Mouse (Mus musculus): ENCODE results near the gene 1700021F05Rik. TPM values are rescaled to one million over a fixed set of nuclear protein-coding genes. Genes with fewer than 3 reads are reported as not detected.
A peak's percentile ranks its signal among the peaks of the same experiment; 100 is the strongest.

The 1700021F05Rik gene
- polyA plus RNA-seq (2015; fragmentation: Nextera tagmentation; extraction: Ambion mirVana): 48.1 and 52.1 TPM in 2 replicates

DNA sequence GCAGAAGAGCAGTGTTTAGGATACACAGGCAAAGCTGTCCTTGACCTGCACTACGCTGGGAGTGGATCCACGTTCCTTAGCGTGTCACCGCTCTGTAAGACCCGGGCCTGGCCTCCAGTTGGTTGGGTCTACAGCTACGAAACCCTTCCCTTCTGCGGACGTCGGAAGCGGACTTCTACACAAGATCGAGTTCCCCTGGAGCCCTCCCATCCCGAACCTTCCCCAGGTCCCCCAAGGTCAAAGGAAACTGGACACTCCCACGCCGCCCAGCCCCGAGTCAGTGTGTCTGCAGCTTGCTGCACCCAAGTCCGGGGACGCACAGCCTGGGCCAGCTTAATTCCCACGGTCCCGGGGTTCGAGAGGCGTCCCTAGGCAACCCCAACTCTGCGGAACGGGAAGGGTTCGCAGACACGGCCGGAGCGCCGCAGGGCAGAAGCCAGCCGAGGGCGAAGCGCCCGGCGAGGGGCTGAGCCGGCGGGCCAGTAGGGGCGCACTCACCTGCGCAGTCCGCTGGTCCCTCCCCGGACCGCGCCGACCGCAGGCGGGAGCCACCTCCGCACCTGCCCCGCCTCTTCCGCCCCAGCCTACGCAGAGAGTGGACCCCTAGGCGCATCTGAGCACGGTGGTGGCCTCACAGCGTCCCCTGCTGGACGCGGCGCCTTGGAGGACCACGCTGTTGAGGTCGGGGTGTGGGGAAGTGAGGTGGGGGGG lies at the start of gene 1700021F05Rik:
Gene 1700021F05Rik (minus strand): TSS at position 553 of the 711 bp plus-strand sequence.
- Histone ChIP-seq H3K9me3 (no peaks in the 10 kb centered on the region), H3K36me3 (0 out of 2 replicates have a peak, but pooled peaks cover 4% of the 10 kb centered on the region), H3K27me3 (no peaks in the 10 kb centered on the region), H3K9ac (peak within 1 kb of the TSS; percentile 98), H3K27ac (peak within 1 kb of the TSS; percentile 81), H3K4me1 (peaks cover 16% of the 10 kb centered on the region), H3K4me2 (peak within 1 kb of the TSS; percentile 60), H3K4me3 (peak within 1 kb of the TSS; percentile 98)
- ATAC-seq (ENCODE audit: borderline replicate concordance, extremely low read depth, low FRiP score, low TSS enrichment): peak; percentile 100
- under 1% methylated on average over 49 of the region's 56 CpGs for WGBS

DNA sequence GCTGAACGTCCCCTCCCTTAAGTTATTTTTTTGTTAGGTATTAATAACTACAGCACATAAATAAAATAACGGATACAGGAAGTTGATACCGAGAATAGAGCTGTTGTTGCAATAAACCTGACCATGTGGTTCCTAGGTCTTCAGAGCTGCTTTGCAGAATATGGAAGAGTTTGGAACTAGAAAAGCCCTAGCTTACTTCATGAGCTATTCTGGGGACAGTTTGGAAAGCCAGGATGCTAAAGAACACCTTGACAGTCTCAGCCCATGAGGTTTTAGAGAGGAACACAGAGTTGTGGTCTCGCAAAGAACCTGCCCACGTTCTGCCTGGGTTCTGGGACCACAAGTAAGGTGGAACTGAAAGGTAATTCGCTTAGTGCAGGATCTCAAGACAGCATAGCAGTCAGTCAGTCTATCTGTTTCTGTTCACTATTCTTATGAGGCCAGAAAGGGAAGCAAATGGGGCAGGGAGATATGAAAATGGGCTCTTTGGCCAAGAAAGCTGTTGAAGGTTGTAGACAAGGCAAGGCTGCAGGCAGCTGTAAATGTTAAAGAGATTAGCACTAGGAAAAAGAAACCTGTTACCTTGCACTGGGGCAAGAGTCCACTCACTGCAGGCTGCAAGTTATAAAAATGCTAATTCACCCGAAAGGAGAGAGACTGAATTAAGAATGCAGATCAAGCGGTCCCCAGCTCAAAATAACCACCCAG lies 47.8 kb upstream of the 1700021F05Rik start:
- no peaks in the 10 kb centered on the region for H3K9me3 ChIP-seq
- H3K4me2 ChIP-seq: no peak overlapping the region
- H3K36me3 ChIP-seq: peaks cover 7% of the 10 kb centered on the region
- no peak overlapping the region for H3K27ac ChIP-seq
- H3K9ac ChIP-seq: no peak overlapping the region
- WGBS: 56% methylated on average over 8 of the region's 8 CpGs
- no peak overlapping the region for H3K4me3 ChIP-seq
- H3K4me1 ChIP-seq: no peaks in the 10 kb centered on the region
- no peaks in the 10 kb centered on the region for H3K27me3 ChIP-seq
- ATAC-seq (ENCODE audit: borderline replicate concordance, extremely low read depth, low FRiP score, low TSS enrichment): no peak

DNA sequence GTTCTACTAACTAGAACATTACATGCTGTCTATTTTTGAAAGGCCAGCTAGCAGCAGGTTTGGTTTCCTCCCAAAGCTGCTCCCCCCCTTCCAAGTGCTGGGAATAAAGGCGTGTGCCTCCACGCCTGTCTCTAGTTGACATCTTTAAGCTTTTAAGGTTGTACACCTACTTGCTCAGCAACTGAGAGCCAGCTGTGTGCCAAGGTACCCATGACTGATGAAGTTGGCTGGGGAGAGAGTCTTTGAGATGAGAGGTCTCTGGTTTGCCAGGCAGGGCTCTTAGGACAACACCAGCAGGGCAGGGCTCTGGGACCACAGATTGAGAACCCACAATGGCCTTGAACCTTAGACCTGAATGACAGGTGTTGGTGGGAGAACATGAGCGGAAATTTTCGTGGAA lies 43.7 kb upstream of the 1700021F05Rik start:
- no peak for ATAC-seq (ENCODE audit: borderline replicate concordance, extremely low read depth, low FRiP score, low TSS enrichment)
- no peak overlapping the region for H3K4me3 ChIP-seq
- H3K4me1 ChIP-seq: peaks cover 17% of the 10 kb centered on the region
- 84% methylated on average over 4 of the region's 4 CpGs for WGBS
- peaks cover 16% of the 10 kb centered on the region for H3K36me3 ChIP-seq
- no peaks in the 10 kb centered on the region for H3K27me3 ChIP-seq
- H3K27ac ChIP-seq: no peak overlapping the region
- no peaks in the 10 kb centered on the region for H3K9me3 ChIP-seq
- no peak overlapping the region for H3K4me2 ChIP-seq
- no peak overlapping the region for H3K9ac ChIP-seq

DNA sequence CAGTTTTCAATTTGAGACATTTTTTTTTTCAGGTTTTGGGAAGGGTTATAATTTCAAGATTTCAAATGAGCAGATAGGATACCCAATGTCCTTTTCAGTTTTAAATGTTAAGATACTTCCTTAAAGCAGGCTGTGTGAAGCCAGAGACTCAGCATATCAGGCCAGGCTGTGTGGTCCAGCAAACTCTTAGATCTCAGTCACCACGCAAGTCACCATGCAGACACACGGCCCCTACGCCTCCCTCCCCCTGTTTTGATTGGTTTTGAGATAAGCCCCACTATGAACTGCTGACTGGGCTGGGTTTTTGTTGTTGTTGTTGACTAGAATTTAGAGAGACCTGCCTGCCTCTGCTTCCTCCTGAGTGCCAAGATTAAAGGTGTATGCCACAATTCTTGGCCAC lies 40.5 kb upstream of the 1700021F05Rik start:
- Histone ChIP-seq H3K4me1 (peaks cover 23% of the 10 kb centered on the region), H3K27me3 (no peaks in the 10 kb centered on the region), H3K4me2 (peak overlapping the region; percentile 99), H3K36me3 (peaks cover 16% of the 10 kb centered on the region), H3K4me3 (peak overlapping the region; percentile 67), H3K9ac (peak overlapping the region; percentile 79), H3K9me3 (no peaks in the 10 kb centered on the region), H3K27ac (peak overlapping the region; percentile 97)
- WGBS: 43% methylated on average over 3 of the region's 3 CpGs
- no peak for ATAC-seq (ENCODE audit: borderline replicate concordance, extremely low read depth, low FRiP score, low TSS enrichment)

DNA sequence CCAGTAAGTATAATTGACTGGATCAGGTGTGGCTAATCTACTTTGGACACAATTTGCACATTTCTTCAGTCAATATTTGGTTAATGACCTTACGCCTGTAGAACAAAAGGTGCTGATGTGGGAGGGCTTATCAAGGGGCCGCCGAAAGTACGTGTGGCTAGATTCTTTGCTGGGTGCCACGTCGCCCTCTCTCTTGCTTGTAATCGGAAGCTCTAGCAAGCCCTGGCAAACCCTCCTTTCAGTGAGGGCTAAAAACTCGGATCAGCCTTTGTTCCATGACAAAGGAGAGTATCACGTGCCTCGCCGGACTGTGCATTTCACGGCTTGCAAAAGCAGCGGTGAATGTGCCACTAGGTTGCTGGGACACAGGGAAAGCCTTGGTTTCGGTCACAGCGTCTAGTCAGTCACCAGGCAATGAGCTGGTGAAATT lies 39.9 kb upstream of the 1700021F05Rik start:
- H3K9ac ChIP-seq: peak overlapping the region; percentile 79
- H3K4me3 ChIP-seq: peak overlapping the region; percentile 67
- peaks cover 23% of the 10 kb centered on the region for H3K4me1 ChIP-seq
- under 1% methylated on average over 15 of the region's 15 CpGs for WGBS
- ATAC-seq (ENCODE audit: borderline replicate concordance, extremely low read depth, low FRiP score, low TSS enrichment): no peak
- no peaks in the 10 kb centered on the region for H3K27me3 ChIP-seq
- peak overlapping the region; percentile 99 for H3K4me2 ChIP-seq
- no peaks in the 10 kb centered on the region for H3K9me3 ChIP-seq
- peaks cover 16% of the 10 kb centered on the region for H3K36me3 ChIP-seq
- H3K27ac ChIP-seq: peak overlapping the region; percentile 97

DNA sequence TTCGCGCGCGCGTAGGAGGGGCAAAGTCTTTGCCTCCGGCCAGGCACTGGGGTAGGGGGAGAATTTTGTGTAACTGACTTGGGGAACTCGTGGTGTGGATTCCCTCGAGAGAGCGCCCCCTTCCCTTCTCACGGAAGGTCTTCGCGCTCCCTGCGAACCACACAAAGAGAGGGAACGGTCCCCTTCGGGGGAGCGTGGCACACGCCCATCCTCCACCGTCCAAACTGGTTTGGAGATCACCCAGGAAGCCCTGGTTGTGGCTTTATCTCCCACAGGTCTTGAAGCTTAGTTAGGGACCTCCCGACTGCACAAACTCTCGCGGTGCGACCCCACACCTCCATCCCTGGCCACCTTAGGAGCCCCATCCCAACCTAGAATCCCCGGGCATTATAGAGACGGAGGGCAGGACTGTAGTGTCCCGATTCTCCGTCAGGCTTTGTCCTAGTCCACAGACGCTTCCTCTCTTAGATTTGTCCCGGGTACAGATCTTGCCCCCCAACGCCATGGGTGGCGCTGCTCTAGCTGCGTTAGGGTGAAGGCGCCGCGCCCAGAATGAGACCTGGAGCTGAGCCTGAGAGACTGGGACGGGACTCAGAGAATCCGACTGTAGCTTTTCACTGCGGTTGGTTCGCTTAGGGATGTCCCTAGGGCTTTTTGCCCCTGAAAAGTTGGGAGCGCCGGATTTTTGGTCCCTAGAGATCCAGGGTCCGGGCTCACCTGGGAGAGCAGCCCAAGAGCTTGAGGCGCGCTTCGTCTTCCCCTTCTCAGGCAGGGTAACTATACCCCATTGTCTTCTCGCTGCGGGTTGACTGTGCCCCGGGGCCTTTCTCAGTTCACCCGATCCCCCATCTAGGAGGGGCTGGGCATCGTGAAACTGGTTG lies 38.8 kb upstream of the 1700021F05Rik start:
- peak; percentile 24; the same call in 1 of the 2 replicates for ATAC-seq (ENCODE audit: borderline replicate concordance, extremely low read depth, low FRiP score, low TSS enrichment)
- Histone ChIP-seq H3K9ac (peak overlapping the region; percentile 79), H3K4me1 (peaks cover 23% of the 10 kb centered on the region), H3K36me3 (peaks cover 15% of the 10 kb centered on the region), H3K27ac (peak overlapping the region; percentile 97), H3K27me3 (no peaks in the 10 kb centered on the region), H3K4me3 (peak overlapping the region; percentile 67), H3K4me2 (peak overlapping the region; percentile 99), H3K9me3 (no peaks in the 10 kb centered on the region)
- WGBS: 1% methylated on average over 49 of the region's 49 CpGs

DNA sequence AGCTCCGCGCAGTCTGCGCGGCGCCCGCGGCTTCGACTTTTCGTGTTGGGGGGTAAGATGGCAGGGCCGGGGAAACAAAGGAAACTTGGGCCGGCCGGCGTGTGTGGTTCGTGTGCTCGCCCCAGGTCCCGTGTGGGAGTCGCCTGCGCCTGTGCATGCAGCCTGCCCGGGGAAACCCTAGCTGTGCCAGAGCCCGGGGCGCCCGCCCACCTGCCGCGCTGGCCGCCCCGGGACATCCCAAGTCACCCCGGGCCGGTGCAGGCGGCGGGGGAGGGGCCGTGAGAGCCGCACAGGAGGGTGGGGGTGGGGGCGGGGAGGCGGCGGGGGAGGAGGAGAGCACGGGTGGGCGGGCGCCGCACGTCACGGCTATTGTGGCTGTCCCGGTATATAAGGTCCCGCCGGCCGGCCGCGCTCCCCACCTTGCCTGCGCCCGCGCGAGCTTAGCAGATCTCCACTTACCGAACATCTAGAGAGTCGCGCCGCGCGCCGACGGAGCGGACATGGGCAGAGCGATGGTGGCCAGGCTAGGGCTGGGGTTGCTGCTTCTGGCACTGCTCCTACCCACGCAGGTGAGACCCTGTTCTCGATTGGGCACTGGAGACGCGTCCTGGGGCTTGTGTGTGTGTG lies 38.1 kb upstream of the 1700021F05Rik start:
- ATAC-seq (ENCODE audit: borderline replicate concordance, extremely low read depth, low FRiP score, low TSS enrichment): peak; percentile 81
- Histone ChIP-seq H3K4me3 (peak overlapping the region; percentile 67), H3K36me3 (peaks cover 11% of the 10 kb centered on the region), H3K4me2 (peak overlapping the region; percentile 99), H3K9ac (peak overlapping the region; percentile 79), H3K27me3 (no peaks in the 10 kb centered on the region), H3K9me3 (no peaks in the 10 kb centered on the region), H3K27ac (peak overlapping the region; percentile 97), H3K4me1 (peaks cover 23% of the 10 kb centered on the region)
- WGBS: 0% methylated on average over 59 of the region's 65 CpGs

DNA sequence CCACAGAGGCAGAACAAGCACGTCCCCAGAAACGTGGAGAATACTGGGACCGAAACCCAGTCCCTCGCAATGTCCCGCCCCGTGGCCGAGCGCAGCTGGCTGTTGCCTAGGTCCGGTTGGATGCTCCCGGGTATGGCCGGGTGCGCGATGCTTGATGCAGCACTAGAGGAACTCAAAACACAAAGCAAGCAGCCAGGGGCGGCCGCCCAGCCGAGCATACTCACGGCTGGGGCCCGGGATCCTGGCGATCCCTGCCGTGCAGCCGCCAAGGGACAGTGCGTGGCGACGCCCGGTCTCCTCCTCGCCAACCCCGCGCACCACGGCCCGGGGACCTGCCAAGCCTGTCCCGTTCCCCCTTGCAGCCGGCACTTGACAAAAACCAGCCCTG lies 37.6 kb upstream of the 1700021F05Rik start:
- Histone ChIP-seq H3K4me1 (peaks cover 23% of the 10 kb centered on the region), H3K27me3 (no peaks in the 10 kb centered on the region), H3K27ac (peak overlapping the region; percentile 97), H3K36me3 (peaks cover 7% of the 10 kb centered on the region), H3K4me2 (peak overlapping the region; percentile 99), H3K9ac (peak overlapping the region; percentile 79), H3K4me3 (peak overlapping the region; percentile 67), H3K9me3 (no peaks in the 10 kb centered on the region)
- peak; percentile 41 for ATAC-seq (ENCODE audit: borderline replicate concordance, extremely low read depth, low FRiP score, low TSS enrichment)
- WGBS: 0% methylated on average over 32 of the region's 32 CpGs

DNA sequence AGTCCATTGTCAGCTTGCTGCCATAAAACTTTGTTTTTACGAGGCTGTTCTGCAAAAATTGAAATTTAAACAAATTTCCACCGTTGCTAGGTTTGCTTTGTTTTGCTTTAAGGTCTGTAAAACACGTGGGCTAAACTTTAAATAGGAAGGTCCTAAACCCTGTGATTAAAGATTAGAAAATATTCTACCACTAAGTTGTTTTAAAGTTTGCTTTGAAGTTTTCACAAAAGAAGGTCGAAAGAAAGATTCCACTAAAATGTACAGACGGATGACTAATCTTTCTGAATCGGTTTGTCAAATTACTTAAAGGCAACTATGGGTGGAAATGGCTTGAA lies 37.2 kb upstream of the 1700021F05Rik start, which contains the start of gene Cd24a:
Gene Cd24a (plus strand): TSS at position 288 of the 335 bp plus-strand sequence.
- WGBS: under 1% methylated on average over 6 of the region's 6 CpGs
- Histone ChIP-seq H3K4me3 (peak within 1 kb of the TSS; percentile 67), H3K36me3 (peaks cover 3% of the 10 kb centered on the region), H3K9ac (peak within 1 kb of the TSS; percentile 79), H3K4me2 (peak within 1 kb of the TSS; percentile 99), H3K27me3 (no peaks in the 10 kb centered on the region), H3K9me3 (no peaks in the 10 kb centered on the region), H3K4me1 (peaks cover 23% of the 10 kb centered on the region), H3K27ac (peak within 1 kb of the TSS; percentile 97)
- no peak for ATAC-seq (ENCODE audit: borderline replicate concordance, extremely low read depth, low FRiP score, low TSS enrichment)

DNA sequence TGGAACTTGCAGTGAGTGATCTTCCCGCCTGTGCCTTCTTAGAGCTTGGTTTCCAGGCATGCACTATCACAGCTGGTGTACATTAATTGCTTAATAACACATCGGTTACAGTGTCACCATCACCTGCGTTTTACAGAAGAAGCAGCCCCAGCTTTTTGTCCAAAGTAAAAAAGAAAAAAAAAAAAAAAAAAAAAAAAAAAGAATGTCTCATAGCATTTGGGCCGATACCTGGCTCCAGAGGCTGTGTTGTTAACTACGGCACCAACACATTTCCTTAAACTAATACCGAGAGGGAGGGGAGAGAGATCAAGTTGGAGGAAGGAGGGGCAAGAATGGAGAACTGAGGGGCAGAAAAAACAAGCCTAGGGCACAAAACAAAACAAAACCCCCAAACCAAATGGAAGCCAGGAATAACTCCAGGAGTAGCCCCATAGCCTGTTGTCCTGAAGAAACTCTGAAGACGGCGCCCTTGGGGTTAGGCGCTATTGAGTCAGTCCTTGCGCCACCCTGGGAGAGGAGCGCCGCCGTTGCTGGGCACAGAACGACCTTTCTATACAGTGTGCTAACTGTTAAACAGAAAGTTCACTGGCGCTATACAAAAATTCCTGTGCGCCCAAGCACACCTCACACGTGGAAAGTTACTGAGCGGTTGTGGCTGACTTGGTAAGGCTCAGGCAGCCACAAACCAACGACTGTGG lies 36.7 kb upstream of the 1700021F05Rik start:
- H3K4me3 ChIP-seq: peak overlapping the region; percentile 67
- H3K27ac ChIP-seq: 0 out of 2 replicates have a peak overlapping the region, but pooled peaks have one; percentile 97
- peaks cover 23% of the 10 kb centered on the region for H3K4me1 ChIP-seq
- no peaks in the 10 kb centered on the region for H3K27me3 ChIP-seq
- 19% methylated on average over 19 of the region's 19 CpGs for WGBS
- no peaks in the 10 kb centered on the region for H3K9me3 ChIP-seq
- H3K4me2 ChIP-seq: peak overlapping the region; percentile 99
- ATAC-seq (ENCODE audit: borderline replicate concordance, extremely low read depth, low FRiP score, low TSS enrichment): no peak
- peak overlapping the region; percentile 79; the same call in 1 of the 2 replicates for H3K9ac ChIP-seq
- H3K36me3 ChIP-seq: no peaks in the 10 kb centered on the region

All from lung, embryonic 15.5 days (tissue).